ENCODE assay signal across 11 mouse cellular contexts in the genomic region with DNA sequence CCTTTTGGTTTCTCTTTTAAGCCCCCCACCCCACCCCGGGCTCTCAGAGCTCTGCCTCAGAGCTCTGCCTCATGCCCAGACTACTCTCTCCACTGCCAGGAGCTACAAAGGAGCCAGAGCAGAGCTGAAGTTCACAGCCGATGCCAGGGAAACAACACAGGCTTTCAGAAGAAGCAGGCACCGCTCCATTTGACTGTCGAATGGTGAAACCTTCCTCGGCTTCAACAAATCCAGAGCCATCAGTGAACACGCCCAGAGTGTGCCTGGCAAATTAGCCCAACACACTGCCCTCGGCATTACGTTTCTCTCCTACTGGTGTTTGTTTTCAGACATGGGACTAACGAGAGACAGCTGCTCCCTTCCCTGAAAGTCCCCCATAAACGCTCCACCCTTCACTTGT.
A peak's percentile ranks its signal among the peaks of the same experiment; 100 is the strongest.
DNase-seq lines count a peak whose midpoint lies in the region; ATAC-seq and TF ChIP-seq lines count a peak whose summit lies in the region.
"Had no signal": no experiment of that assay in that cellular context is flagged by ENCODE, and none has a peak within 500 bp of the region (broad histone marks: within the 10 kb centered on the region; RNA-seq: fewer than 3 reads in every experiment).

No protein-coding gene starts in this region.

- no peak overlapping the region for H3K9ac ChIP-seq in neural tube, embryonic 15.5 days (replicated peaks)
- no peak overlapping the region for H3K9ac ChIP-seq in forebrain, embryonic 13.5 days
- H3K9ac ChIP-seq: midbrain, embryonic 12.5 days had no signal

- ATAC-seq in neural tube, embryonic 15.5 days (ENCODE audit: low FRiP score) = no peak
- ATAC-seq in forebrain, embryonic 13.5 days = no peak

- H3K4me1 ChIP-seq in neural tube, embryonic 15.5 days = peaks cover 53% of the 10 kb centered on the region
- H3K4me1 ChIP-seq in forebrain, embryonic 13.5 days = peaks cover 15% of the 10 kb centered on the region

- H3K9me3 ChIP-seq in neural tube, embryonic 15.5 days (replicated peaks) = no peaks in the 10 kb centered on the region
- no peaks in the 10 kb centered on the region for H3K9me3 ChIP-seq in forebrain, embryonic 13.5 days (replicated peaks)
- H3K9me3 ChIP-seq: hindbrain, embryonic 10.5 days; midbrain, embryonic 12.5 days had no signal

- WGBS in neural tube, embryonic 15.5 days = 51% methylated on average over 10 of the region's 10 CpGs
- 52% methylated on average over 10 of the region's 10 CpGs for WGBS in forebrain, embryonic 13.5 days

- no peaks in the 10 kb centered on the region; the same call in 1 of the 2 replicates for H3K27me3 ChIP-seq in neural tube, embryonic 15.5 days (replicated peaks)
- H3K27me3 ChIP-seq in forebrain, embryonic 13.5 days = peaks cover 24% of the 10 kb centered on the region

- peak overlapping the region; percentile 96 for H3K4me2 ChIP-seq in neural tube, embryonic 15.5 days
- no peak overlapping the region for H3K4me2 ChIP-seq in forebrain, embryonic 13.5 days
- H3K4me2 ChIP-seq: midbrain, embryonic 12.5 days had no signal

- no peak for TF ChIP-seq CTCF in left cerebral cortex, adult 2 months (IDR thresholded peaks at IDR 0.05)

- H3K4me3 ChIP-seq in left cerebral cortex, adult 2 months = 0 out of 2 replicates have a peak overlapping the region, but pooled peaks have one; percentile 6
- no peak overlapping the region for H3K4me3 ChIP-seq in neural tube, embryonic 15.5 days (replicated peaks)
- no peak overlapping the region for H3K4me3 ChIP-seq in forebrain, embryonic 13.5 days
- H3K4me3 ChIP-seq: hindbrain, embryonic 10.5 days; midbrain, embryonic 12.5 days had no signal

- intact Hi-C loops in left cerebral cortex, adult 2 months (cut with DNase I) = no loop called here

- H3K27ac ChIP-seq in left cerebral cortex, adult 2 months = no peak overlapping the region; the same call in 1 of the 2 replicates
- H3K27ac ChIP-seq in neural tube, embryonic 15.5 days (replicated peaks) = no peak overlapping the region
- H3K27ac ChIP-seq in forebrain, embryonic 13.5 days = no peak overlapping the region
- H3K27ac ChIP-seq: hindbrain, embryonic 10.5 days; midbrain, embryonic 12.5 days had no signal

- peak; percentile 8 for DNase-seq in cerebellum, adult 11 months
- DNase-seq in cerebellum, adult 8-10 months = no peak
- DNase-seq in left cerebral cortex, adult 2 months (ENCODE audit: extremely low spot score in 1 of 2, low spot score in 2 of 2) = peak in 1 of 2 experiments; percentile 32
- DNase-seq in left cerebral cortex, adult 11 months (ENCODE audit: low spot score) = no peak
- DNase-seq in forelimb bud, embryonic 11.5 days (ENCODE audit: low read depth, low spot score) = peak; percentile 66
- DNase-seq in urinary bladder, postnatal 10 days (ENCODE audit: low spot score) = no peak
- DNase-seq: lung, adult 18-20 months had no signal

- H3K36me3 ChIP-seq in neural tube, embryonic 15.5 days = no peaks in the 10 kb centered on the region
- H3K36me3 ChIP-seq in forebrain, embryonic 13.5 days (ENCODE audit: poor library complexity, severe bottlenecking) = no peaks in the 10 kb centered on the region
- H3K36me3 ChIP-seq: hindbrain, embryonic 10.5 days; midbrain, embryonic 12.5 days had no signal

Comparison
In these comparisons a context has a peak if more than half of its experiments do, and no peak if none do; other contexts are left out.
1. DNase-seq: peak in cerebellum, adult 11 months (single experiment) and forelimb bud, embryonic 11.5 days (single experiment); none in cerebellum, adult 8-10 months (single experiment), left cerebral cortex, adult 11 months (single experiment) and urinary bladder, postnatal 10 days (single experiment).